Mouse (Mus musculus) heart, adult 18-20 months (tissue): ENCODE results near the gene Gal. TPM values are rescaled to one million over a fixed set of nuclear protein-coding genes. Genes with fewer than 3 reads are reported as not detected.

ENCODE experiments used
- DNase-seq, 2 experiments: peaks; one replicate each; pipeline ENCODE4 v3.0.0; 2021 to 2022; ENCODE audit warnings: mixed read lengths in 1 of 2
- total RNA-seq, 2 experiments: library from RNA; stranded (reverse); gene quantifications; 2 replicates each; pipeline ENCODE4 v1.2.3; 2021

Gene Gal
- total RNA-seq, 2 experiments from 2014 or later, result not detected

- no peak for DNase-seq
Measured at GRCm38 (mm10) chr19:3419251-3419650, 4.9 kb upstream of the Gal start.

- DNase-seq, result no peak
Measured at GRCm38 (mm10) chr19:3405531-3406281, 8.6 kb downstream of the Gal start.

GRCm38 (mm10) chr19:3404030-3404429 lies 10.3 kb downstream of the Gal start:
- DNase-seq, result no peak

GRCm38 (mm10) chr19:3402390-3402789 lies 12.0 kb downstream of the Gal start:
- DNase-seq, result no peak

- DNase-seq, result no peak
Measured at GRCm38 (mm10) chr19:3401943-3402342, 12.4 kb downstream of the Gal start.

- DNase-seq, result no peak
Measured at GRCm38 (mm10) chr19:3401504-3401903, 12.8 kb downstream of the Gal start.

GRCm38 (mm10) chr19:3400057-3400456 lies 14.3 kb downstream of the Gal start:
- no peak for DNase-seq

GRCm38 (mm10) chr19:3394216-3394615 lies 20.1 kb downstream of the Gal start:
- DNase-seq, result no peak

- no peak for DNase-seq
Measured at GRCm38 (mm10) chr19:3392384-3392783, 22.0 kb downstream of the Gal start.

- peak; percentile 91 for DNase-seq
Measured at GRCm38 (mm10) chr19:3389089-3389488, 25.3 kb downstream of the Gal start.

- peak; percentile 83 to 87 for DNase-seq
Measured at GRCm38 (mm10) chr19:3388629-3389057, 25.7 kb downstream of the Gal start, which contains the start of gene Tesmin. TSS of gene Tesmin (plus strand) at chr19:3388857.

- DNase-seq, result no peak
Measured at GRCm38 (mm10) chr19:3388061-3388460, 26.3 kb downstream of the Gal start.

GRCm38 (mm10) chr19:3378614-3379013 lies 35.7 kb downstream of the Gal start:
- peak in 1 of 2 experiments; percentile 61 for DNase-seq

- DNase-seq, result peak in 1 of 2 experiments; percentile 65
Measured at GRCm38 (mm10) chr19:3376966-3377715, 37.2 kb downstream of the Gal start.

- peak in 1 of 2 experiments; percentile 24 for DNase-seq
Measured at GRCm38 (mm10) chr19:3375945-3376495, 38.3 kb downstream of the Gal start.

GRCm38 (mm10) chr19:3374028-3374427 lies 40.3 kb downstream of the Gal start:
- no peak for DNase-seq

- DNase-seq, result peak; percentile 49 to 59
Measured at GRCm38 (mm10) chr19:3373380-3373779, 41.0 kb downstream of the Gal start.

- DNase-seq, result no peak
Measured at GRCm38 (mm10) chr19:3368276-3368675, 46.1 kb downstream of the Gal start.

- DNase-seq, result no peak
Measured at GRCm38 (mm10) chr19:3365089-3365488, 49.3 kb downstream of the Gal start.

GRCm38 (mm10) chr19:3363510-3363909 lies 50.8 kb downstream of the Gal start:
- no peak for DNase-seq
